Mouse (Mus musculus) kidney, adult 2 months (tissue): ENCODE data around the gene BC025920.

Experiments used
- CTCF ChIP-seq: fragments of 200-500 bp; conservative IDR thresholded peaks from 2 replicates; pipeline ENCODE4 v1.5.1; 2011; ENCODE audit warnings: low read depth, mild to moderate bottlenecking, control low read depth, low read length, moderate library complexity, mixed read lengths; ENCODE audit not compliant: insufficient read depth, insufficient read length
- POLR2A ChIP-seq: fragments of 200-500 bp; IDR thresholded peaks from one replicate; pipeline ENCODE4 v1.6.1; 2011; ENCODE audit warnings: low read depth, low read length, control low read depth

DNA sequence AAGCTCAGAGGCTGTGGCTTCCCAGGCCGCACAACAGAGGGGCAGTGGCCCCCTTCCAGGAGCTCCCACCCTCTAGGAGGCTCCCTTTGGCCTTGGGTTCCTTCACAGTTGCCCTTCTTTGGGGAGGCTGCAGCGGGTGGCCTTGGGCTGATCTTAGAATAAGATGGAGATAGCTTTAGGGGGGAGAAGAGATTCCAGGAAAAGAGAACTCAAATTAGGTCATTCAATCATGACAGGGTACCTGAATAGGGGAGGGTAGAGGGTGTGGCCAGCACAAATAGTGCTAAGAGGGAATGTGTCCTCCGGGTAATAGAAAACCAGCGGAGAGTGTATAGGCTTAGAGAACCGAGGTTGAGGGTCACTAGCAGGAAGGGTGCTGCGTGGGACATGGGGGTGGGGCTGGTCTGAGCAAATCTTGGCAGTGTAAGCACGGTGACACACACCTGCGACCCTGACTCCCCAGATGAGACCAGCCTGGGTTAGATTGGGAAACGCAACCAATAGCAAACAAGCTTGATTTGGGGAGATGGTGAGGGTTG is 33.9 kb upstream of the BC025920 start:
- TF ChIP-seq POLR2A (no peak), CTCF (no peak)
